Mouse (Mus musculus): Measurements from ENCODE around the gene Kcnh3. TPM values are rescaled to one million over a fixed set of nuclear protein-coding genes. Genes with fewer than 3 reads are reported as not detected.

The Kcnh3 gene
- not detected for polyA plus RNA-seq (2017; shearing (Covaris generic))

DNA sequence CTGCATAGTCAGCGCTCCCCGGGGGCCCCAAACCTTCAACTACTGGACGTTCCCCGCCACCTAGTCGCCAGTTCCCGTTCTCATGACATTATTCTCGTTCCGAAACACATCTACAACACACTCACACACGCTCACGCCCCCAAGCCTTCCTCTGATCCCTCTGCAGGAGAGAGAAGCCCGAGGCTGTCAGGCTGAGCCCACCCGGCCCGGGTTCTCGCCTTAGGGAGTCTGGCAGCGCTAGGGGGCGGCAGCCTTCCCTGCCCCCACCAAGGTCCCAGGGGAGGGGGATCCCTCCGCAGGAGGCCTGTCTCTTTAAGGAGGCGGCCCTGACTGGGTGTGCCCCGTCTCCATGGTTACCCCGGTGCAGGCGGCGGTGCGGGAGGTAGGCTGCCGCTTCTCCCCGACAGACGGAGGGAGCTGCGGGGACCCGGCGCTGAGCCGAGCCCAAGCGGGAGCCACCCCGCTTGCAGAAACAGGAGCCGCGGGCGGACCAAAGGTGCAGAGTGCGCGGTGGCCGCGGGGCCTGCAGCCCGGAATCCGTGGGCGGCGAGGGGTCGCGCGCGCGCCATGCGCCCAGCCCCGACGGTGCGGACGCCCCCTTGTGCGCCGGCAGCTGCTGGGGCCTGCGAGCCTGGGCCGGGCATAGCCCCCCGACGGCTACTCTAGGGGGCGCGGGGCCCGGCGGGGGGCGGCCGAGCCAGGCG, at the start of gene Kcnh3:
Gene Kcnh3 (plus strand): TSS at position 654 of the 704 bp plus-strand sequence.
- ATAC-seq, result peak; percentile 73

DNA sequence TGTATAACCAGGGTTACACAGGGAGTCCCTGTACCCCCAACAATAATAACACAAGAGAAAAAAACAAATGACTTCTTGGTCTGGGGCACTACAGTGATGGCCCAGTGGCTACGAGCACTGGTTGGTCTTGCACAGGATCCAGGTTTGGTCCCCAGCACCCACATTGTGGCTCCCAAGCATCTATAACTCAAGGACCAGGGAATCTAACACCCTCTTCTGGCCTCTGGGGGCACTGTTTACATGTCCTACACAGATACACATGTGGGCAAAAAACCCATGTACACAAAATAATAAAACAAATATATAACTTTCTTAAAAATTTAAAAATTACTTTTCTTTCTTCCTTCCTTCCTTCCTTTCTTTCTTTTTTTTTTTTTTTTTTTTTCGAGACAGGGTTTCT, 45.0 kb upstream of the Kcnh3 start:
- no peak for ATAC-seq

DNA sequence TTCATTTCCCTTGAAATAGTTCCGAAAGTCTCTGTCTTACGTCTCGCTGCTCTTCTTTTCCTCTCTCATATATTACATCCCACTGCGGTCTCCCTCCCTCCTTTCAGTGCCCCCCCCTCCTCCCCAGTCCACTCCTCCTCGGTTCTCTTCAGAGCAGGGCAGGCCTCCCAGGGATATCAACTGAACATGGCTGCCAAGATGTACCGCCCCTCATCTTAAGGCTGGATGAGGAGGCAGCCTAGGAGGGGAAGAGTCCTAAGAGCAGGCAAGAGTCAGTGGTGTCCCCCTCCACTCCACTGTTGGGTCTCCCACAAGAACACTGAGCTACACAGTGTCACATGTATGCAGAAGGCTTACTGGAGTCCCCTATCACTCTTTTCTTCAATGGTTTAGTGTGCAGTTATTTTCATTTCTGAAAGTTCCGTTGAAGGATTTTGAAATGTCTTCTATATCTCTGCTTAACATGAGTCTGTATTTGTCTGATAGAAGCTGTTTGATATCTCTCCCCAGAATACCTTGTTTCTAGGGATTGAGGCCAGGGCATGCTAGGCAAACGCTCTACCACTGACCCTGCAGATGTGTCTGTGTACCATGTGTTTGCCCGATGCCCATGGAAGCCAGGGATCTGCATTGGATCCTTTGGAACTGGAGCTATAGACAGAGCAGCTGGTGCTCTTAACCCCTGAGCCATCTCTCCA, 40.3 kb upstream of the Kcnh3 start:
- no peak for ATAC-seq

- no peak for ATAC-seq
Measured at GRCm38 (mm10) chr15:99194358-99194757, 30.3 kb upstream of the Kcnh3 start.

- ATAC-seq, result no peak
Measured at GRCm38 (mm10) chr15:99195043-99195442, 29.6 kb upstream of the Kcnh3 start.

GRCm38 (mm10) chr15:99198761-99199160, 25.9 kb upstream of the Kcnh3 start:
- no peak for ATAC-seq

DNA sequence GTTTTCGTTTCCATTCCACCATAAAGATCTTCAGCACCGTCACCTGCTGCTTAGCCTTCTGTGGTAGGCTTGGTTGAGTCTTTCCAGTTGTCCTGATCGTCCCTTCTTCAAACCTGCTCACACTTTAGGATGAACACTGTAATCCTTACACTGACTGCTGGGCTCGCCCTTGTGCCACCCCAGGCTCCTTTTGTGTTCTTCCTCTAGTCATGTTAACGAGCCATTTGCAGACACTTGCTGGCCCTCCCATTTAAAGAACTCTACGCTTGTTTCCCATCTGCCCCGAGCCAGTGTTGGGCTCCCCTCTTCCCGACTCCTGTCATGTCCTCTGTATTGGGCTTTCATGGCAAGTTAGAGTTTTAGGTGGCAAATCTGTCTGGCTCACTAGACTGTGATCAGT, 18.7 kb upstream of the Kcnh3 start:
- ATAC-seq, result no peak

- ATAC-seq, result no peak
Measured at GRCm38 (mm10) chr15:99213183-99213582, 11.5 kb upstream of the Kcnh3 start.

- no peak for ATAC-seq
Measured at GRCm38 (mm10) chr15:99214941-99215340, 9.7 kb upstream of the Kcnh3 start.

- no peak for ATAC-seq
Measured at GRCm38 (mm10) chr15:99215741-99216463, 8.8 kb upstream of the Kcnh3 start.

DNA sequence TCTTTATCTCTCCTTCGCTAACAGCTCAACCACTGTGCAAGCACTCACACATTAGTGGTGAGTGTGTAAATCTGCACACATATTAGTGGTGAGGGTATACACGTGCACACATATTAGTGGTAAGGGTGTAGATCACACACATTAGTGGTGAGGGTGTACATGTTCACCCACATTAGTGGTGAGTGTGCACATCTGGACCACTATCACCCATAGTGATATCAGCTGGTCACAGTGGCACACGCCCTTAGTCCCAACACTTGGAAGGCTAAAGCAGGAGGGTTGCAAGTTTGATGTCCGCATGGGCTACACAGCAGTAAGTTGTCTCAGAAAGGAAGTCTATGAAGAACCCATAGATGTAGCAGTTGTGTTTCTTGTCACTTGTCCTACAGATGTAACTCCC, 7.0 kb upstream of the Kcnh3 start:
- no peak for ATAC-seq

DNA sequence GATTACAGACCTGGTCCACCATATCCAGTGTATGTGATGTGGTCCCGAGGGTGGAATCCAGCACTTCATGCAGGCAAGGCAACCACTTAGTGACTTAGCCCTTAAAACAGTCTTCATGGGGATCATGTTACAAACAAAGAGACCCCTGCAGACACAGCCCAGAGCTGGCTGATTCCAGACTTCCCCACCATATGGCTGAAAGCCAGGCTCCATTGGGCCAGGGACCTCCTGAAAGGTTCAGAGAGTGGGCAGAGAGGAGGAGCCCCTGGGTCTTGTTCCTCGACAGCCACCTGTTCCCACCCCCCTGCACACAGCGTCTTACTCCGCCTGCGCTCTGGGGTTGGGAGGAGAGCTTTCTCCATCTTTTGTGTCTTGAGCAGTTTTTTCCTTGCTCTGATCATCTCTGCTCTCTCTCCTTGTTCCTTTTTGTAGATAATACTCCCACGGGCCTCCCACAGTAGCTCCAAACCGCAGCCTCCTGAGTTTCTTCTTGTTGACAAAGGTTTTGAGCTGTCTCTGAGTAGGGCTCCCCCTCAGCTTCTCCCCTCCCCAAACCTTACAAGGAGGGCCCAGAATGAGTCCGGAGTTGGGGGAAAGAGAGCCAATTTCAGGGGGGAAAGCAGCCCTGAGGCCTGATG, 3.2 kb upstream of the Kcnh3 start:
- no peak for ATAC-seq

- no peak for ATAC-seq
Measured at GRCm38 (mm10) chr15:99222794-99223584, 1.7 kb upstream of the Kcnh3 start.

DNA sequence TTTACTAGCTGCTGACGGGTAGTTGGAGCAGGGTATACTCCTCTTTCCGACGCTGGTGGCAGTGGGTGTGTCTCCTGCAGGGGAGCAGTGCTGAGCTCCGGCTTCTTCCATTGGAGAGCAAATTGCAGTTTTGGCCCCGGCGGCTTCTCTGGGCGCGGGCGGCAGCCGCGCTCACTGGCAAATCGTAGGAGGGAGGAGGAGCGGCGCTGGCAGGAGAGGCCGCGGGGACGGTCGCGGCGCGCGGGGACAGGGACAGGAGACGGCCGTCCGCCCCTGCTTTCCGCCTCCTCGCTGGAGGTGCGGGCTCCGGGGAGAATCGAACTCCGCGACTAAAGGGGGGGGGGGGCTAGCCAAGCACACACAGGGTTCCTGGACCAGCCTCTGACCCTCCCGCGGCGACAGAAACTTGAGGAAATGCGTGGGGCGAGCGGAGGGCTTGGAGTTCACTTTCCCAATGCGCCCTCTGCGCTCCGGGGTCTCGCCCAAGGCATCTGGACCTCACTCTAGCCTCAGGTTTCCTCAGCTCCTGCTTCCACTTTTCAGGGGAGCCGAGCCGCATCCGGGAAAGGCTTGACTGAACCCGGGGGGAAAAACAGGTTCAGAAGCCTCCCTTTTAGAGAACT, 965 bp upstream of the Kcnh3 start:
- peak; percentile 23 for ATAC-seq

GRCm38 (mm10) chr15:99225081-99225810, 585 bp downstream of the Kcnh3 start:
- ATAC-seq, result no peak

DNA sequence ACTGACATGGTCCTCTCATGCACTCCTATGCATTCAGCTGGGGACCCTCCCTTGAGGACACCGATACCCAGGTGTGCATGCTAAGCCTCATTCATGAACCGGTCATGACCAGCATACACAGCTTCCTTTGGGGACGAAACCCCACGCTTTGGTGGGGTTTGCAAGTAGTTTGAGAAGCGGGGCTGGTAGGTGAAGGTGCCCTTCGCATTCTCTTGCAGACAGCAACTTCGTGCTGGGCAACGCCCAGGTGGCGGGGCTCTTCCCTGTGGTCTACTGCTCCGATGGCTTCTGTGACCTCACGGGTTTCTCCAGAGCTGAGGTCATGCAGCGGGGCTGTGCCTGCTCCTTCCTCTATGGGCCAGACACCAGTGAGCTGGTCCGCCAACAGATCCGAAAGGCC, 1.4 kb downstream of the Kcnh3 start:
- ATAC-seq, result no peak

DNA sequence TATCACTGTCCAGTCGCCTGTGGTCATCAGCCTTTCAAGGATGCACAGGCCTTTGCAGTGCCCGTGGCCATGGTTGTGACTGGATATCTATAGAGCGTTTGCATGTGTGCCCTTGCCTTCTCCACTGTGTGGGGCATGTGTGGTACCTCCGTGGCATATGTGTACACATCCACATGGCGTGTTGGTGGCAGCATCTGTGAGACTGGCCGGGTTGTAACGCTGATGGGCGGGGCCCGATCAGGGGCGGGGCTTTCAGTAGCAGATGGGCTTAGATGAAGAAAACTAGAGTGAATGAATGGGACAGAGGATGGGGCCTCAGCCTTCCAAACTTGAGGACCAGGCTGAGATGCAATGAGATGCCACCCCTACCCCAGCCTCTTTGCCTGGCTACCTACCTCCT, 7.3 kb downstream of the Kcnh3 start:
- ATAC-seq, result no peak

DNA sequence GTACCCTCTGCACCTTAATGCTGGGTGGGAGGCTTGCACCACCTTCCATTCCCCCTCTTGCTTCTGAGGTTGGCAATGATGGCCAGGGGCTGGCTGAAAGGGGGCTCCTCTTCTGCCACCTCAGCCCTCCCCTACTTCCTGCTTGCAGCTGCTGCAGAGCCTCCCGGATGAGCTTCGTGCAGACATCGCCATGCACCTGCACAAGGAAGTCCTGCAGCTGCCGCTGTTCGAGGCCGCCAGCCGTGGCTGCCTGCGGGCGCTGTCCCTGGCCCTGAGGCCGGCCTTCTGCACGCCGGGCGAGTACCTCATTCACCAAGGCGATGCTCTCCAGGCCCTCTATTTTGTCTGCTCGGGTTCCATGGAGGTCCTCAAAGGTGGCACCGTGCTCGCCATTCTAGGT, 9.1 kb downstream of the Kcnh3 start:
- peak; percentile 58 for ATAC-seq

DNA sequence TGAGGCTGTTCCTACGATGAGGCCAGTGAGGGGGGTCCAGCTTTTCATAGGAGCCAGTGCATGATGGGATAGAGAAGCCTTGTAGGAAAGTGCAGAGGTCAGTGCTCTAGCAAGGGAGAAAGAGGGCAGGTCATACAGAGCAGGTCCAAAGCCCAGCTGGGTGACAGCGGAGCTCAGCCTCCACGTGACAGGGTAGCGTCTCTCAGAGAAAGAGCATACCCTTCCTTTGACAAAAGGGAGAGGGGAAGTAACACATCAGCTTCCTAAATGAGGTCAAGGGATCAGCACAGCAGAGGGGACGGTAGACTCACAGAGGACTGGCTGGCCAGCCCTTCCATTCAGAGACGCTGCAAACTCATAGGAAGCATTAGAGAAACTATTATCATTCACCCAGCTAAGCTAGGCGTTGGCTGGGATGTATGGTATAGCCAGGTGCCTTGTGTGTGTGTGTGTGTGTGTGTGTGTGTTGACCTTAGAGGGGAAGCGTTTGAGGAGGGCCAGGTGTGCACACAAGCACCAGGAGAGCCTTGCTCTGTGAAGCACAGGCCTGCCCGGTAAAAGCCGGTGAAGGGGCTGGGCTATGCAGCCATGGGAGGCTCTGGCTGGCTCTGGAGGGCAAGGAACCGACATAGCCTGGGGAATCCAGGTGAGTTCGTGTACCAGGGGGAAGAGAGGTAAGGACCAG, 9.8 kb downstream of the Kcnh3 start:
- no peak for ATAC-seq

DNA sequence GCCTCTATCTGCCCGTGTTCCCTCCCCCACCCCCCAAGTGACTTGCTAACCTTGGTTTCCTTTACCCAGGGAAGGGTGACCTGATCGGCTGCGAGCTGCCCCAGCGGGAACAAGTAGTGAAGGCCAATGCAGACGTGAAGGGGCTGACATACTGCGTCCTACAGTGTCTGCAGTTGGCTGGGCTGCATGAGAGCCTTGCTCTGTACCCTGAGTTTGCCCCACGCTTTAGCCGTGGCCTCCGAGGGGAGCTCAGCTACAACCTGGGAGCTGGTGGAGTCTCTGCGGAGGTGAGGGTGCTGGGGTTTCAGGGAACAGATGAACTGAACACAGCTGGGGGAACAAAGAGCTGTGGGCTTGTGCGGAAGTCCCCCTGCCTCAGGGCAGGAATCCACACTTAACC, 13.3 kb downstream of the Kcnh3 start:
- ATAC-seq, result no peak

DNA sequence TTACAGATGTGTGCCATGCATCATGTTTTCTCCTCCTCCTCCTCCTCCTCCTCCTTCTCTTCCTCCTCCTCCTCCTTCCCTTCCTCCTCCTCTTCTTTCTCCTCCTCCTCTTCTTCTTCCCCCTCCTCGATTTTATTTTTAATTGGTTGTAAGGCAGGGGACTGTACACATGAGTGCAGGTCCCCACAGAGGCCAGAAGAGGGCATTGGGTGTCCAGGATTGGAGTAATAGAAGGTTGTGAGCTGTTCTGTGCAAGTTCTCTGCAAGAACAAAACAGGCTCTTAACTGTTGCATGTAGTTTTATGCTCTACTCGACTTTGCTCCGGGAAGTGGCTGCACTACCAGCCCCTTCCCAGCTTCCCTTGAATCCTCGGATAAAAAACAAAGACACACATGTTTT, 15.5 kb downstream of the Kcnh3 start:
- no peak for ATAC-seq

All from inflammation-experienced regulatory T-cells, adult 6 months (primary cell).